Mouse (Mus musculus) lung, adult 2 months (tissue): ENCODE measurements around the gene Pgs1.

Experiments
- CTCF ChIP-seq: fragments of 200-500 bp; IDR thresholded peaks from 2 replicates; pipeline ENCODE4 v1.5.1; 2011; ENCODE audit warnings: mild to moderate bottlenecking, low read length, control low read depth; ENCODE audit not compliant: insufficient read depth
- POLR2A ChIP-seq: fragments of 200-500 bp; IDR thresholded peaks from 2 replicates; pipeline ENCODE4 v1.6.1; 2011; ENCODE audit warnings: low read depth, mild to moderate bottlenecking, control low read depth, low read length, borderline replicate concordance; ENCODE audit errors: extremely low read depth

- TF ChIP-seq POLR2A (no peak), CTCF (no peak)
Observed at GRCm38 (mm10) chr11:118058872-118059271, 72.8 kb downstream of the Pgs1 start.
